Mouse (Mus musculus) retina, embryonic 14.5 days (tissue): ENCODE measurements at regions not wholly inside any gene's neighbourhood (a gene's known extent, or its start where the extent isn't known, plus 50 kb on each side); places are given as distances from the start of the nearest gene placed in this dataset.

ENCODE experiments used
- DNase-seq: peaks from one replicate; pipeline ENCODE4 v3.0.0-alpha.2; 2015; ENCODE audit warnings: low spot score

DNA sequence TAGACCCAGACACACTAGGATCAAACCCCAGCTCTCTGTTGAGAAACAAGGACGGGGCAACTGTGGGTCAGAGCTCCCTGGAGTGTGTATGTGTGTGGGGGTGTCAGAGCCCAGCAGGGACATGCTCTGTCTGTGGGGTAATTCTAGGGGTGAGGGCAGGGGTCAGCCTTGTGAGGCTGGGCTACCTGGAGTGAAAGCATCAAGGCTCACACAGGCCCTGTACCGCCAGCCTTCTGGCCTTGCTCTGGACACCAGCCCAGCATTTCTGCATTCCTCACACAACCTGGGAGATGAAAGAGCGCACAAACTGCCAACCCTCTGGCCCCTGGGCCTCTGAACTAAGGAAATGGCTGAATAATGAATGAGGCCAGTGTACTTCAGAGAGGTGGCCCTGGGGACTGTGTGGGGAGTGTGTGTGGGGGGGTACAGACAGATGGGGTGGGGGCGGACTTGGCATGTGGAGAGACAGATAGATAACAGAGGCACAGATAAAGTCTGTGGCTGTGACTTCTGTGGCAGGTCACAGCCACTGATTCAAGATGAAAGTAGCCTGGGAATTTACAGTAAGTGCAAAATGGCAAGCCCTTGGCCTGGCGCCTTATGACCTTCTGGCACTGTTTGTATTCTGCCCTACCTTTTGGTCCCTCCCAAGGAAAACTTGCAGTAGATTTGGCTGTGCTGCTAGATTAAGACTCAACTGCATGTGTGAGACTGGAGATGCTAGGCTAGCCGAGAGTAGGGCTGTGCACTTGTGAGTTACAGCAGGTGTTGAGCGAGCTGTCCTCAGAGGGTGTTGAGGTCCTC is 135.2 kb upstream of the 4931429L15Rik start:
- DNase-seq = no peak

- DNase-seq = peak; percentile 63
These were observed 123.7 kb upstream of the 4931429L15Rik start for GRCm38 (mm10) chr9:46443191-46444095.

- peak; percentile 66 for DNase-seq
These were observed 123.0 kb upstream of the 4931429L15Rik start for GRCm38 (mm10) chr9:46442739-46443181.

- peak; percentile 20 for DNase-seq
These were observed 120.4 kb upstream of the 4931429L15Rik start for GRCm38 (mm10) chr9:46440226-46440625.

GRCm38 (mm10) chr9:46434700-46435099 is 114.9 kb upstream of the 4931429L15Rik start:
- DNase-seq = no peak

DNA sequence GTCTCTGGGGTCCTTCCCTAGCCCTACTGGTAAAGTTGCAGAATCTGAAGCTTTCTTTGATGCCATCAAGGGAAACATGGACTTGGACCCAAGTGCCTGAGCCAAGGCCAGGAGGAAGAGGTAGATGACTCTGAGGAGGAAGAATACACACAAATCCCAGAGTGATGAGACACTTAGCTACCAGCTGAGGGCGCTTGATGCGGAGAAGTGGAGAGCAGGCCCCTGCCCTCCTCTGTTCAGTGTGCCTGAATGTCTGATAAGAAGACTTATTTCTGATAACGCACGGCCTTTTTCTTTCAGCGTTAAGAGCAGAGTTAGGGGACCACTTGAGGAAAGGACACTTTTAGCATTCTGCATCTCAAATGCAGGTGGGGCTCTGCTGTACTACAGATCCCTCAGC is 113.9 kb upstream of the 4931429L15Rik start:
- DNase-seq = no peak

GRCm38 (mm10) chr9:46431053-46431452 is 111.3 kb upstream of the 4931429L15Rik start:
- no peak for DNase-seq

GRCm38 (mm10) chr9:46423184-46423967 is 103.6 kb upstream of the 4931429L15Rik start:
- DNase-seq = no peak

GRCm38 (mm10) chr9:46421688-46422274 is 102.0 kb upstream of the 4931429L15Rik start:
- no peak for DNase-seq

GRCm38 (mm10) chr9:46411686-46412085 is 91.9 kb upstream of the 4931429L15Rik start:
- peak; percentile 50 for DNase-seq

DNA sequence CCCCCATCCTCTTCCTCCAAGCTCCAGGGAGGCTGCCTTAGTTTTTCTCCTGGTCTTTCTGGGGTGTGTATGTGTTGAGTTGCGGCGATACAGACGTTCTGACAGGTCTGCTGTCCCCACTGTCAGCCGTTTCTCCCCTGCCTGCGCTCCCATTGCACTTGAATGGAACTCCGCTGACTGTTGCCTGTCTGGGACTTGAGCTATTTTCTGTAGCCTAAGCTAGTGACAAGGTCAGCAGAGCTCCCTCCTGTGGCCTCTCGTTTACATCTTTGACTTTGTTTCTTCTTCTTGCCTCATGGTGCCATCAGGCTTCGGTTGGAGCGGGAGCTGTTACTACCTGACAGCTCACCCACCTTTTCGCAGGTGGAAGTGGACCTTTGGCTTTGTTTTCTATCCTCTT is 89.0 kb upstream of the 4931429L15Rik start:
- DNase-seq = no peak

GRCm38 (mm10) chr9:46406606-46407005 is 86.8 kb upstream of the 4931429L15Rik start:
- DNase-seq = no peak

DNA sequence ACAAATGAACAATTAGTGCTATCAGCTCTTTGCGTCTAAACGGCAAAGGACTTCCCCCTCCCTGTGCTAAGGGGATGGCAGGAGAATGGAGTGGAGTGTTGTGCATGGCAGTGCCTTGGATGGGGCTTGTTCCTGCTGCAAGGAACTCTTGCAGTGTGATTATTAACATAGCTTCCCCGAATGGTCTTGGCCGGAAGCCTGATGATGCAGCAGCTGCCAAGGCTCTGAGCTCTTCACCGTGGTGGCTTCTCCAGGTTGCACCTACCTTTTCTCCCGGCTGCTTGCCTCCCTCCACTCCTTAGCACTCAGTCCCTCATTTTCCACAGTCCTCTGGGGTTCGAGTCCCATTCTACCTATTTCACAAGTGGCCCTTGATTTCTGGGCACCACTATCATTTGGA is 76.8 kb upstream of the 4931429L15Rik start:
- DNase-seq = no peak

- DNase-seq = no peak
These were observed 75.5 kb upstream of the 4931429L15Rik start for GRCm38 (mm10) chr9:46395156-46395765.

- no peak for DNase-seq
These were observed 74.5 kb upstream of the 4931429L15Rik start for GRCm38 (mm10) chr9:46394239-46394638.

GRCm38 (mm10) chr9:46392641-46393321 is 73.0 kb upstream of the 4931429L15Rik start:
- DNase-seq = peak; percentile 81

GRCm38 (mm10) chr9:46389741-46390140 is 70.0 kb upstream of the 4931429L15Rik start:
- peak; percentile 63 for DNase-seq

DNA sequence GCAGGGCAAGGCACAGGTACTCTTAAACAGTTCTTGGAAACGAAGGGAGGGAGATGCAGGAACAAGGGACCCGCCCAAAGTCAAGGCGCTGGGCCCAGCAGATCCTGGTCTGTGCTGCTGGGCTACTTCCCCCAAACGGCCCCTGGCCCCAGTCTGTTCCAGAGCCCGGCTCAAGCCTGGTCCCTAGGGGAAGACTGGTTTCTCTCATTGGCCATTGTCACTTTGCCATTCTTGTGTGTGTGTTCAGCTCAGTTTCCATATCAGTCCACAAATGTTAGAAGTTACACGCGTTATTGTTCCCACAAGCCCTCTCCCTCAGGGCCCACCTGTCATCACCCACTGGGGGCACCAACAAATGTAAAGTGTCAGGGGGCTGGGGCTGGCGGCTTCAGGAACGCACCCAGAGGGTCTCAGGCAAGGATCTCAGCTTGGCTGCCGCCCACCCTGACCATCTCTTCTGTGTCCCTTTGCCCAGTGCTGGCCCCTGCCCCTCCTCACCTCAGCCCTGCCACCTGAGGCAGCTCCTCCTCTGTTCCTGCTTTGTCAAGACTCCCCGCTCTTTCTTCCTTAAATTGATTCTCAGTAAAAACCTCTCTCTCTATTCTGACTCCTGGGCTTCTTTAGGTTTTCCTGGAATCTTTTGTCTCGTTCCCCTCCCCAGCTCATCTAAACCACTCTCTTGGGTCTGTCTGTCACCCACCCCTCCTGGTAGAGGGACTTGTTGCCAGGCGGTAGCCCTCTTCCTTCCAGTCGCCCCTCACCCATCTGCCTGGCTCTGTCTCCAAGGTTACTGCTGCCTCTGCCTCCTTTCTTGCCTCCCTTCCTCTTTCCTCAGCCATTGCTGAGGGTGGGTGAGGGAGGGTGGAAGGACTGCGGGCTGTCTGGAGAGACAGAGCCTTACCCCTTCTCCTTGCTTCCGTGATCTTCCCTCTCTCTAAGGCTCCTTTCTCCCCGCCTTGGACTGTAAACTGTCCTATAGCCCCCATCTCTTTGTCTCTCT is 69.2 kb upstream of the 4931429L15Rik start:
- peak; percentile 67 for DNase-seq

DNA sequence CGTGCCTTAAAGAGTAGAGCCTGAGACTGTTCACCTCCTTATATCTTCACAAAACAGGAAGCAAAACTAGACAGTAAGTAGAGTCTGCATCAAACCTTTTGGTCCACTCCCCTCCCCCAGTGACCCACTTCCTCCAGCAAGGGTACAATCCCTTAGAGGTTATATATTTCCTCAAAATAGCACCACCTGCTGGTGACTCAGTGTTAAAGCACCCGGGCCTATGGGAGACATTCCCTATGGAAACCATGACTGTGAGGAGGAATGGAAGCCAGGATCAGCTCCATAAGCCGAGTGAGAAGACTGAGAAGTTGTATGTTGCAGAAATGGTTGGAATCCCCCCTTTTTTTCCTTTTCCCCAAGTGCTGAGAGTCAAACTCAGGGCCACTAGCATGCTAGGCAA is 66.5 kb upstream of the 4931429L15Rik start:
- no peak for DNase-seq
